Mouse (Mus musculus) frontal cortex, postnatal 14 days (tissue): ENCODE results near the gene Fubp1.

ENCODE experiments used
- DNase-seq, 2 experiments: peaks; one replicate each; pipeline ENCODE4 v3.0.0; 2022; ENCODE audit warnings: low spot score in 2 of 2

The Fubp1 gene

GRCm38 (mm10) chr3:152235238-152235637, 25.0 kb downstream of the Fubp1 start:
- no peak for DNase-seq

- no peak for DNase-seq
Measured at GRCm38 (mm10) chr3:152235805-152236204, 25.6 kb downstream of the Fubp1 start.

- DNase-seq = no peak
Measured at GRCm38 (mm10) chr3:152238836-152239235, 28.6 kb downstream of the Fubp1 start.

- DNase-seq = no peak
Measured at GRCm38 (mm10) chr3:152239592-152239991, 29.4 kb downstream of the Fubp1 start.

- DNase-seq = no peak
Measured at GRCm38 (mm10) chr3:152241098-152241497, 30.9 kb downstream of the Fubp1 start.

- no peak for DNase-seq
Measured at GRCm38 (mm10) chr3:152243304-152243703, 33.1 kb downstream of the Fubp1 start.

- DNase-seq = no peak
Measured at GRCm38 (mm10) chr3:152245273-152245910, 35.2 kb downstream of the Fubp1 start.

GRCm38 (mm10) chr3:152247708-152248107, 37.5 kb downstream of the Fubp1 start:
- no peak for DNase-seq

- DNase-seq = no peak
Measured at GRCm38 (mm10) chr3:152250487-152250886, 40.3 kb downstream of the Fubp1 start.

- no peak for DNase-seq
Measured at GRCm38 (mm10) chr3:152257528-152257927, 47.3 kb downstream of the Fubp1 start.

- peak; percentile 42 to 75 for DNase-seq
Measured at GRCm38 (mm10) chr3:152259409-152259808, 49.2 kb downstream of the Fubp1 start.

GRCm38 (mm10) chr3:152260362-152260761, 50.1 kb downstream of the Fubp1 start:
- no peak for DNase-seq

GRCm38 (mm10) chr3:152261436-152261835, 51.2 kb downstream of the Fubp1 start:
- no peak for DNase-seq

- no peak for DNase-seq
Measured at GRCm38 (mm10) chr3:152261948-152262347, 51.7 kb downstream of the Fubp1 start.

GRCm38 (mm10) chr3:152264374-152264773, 54.2 kb downstream of the Fubp1 start:
- DNase-seq = no peak

- DNase-seq = no peak
Measured at GRCm38 (mm10) chr3:152264830-152265229, 54.6 kb downstream of the Fubp1 start.

GRCm38 (mm10) chr3:152265351-152266035, 55.3 kb downstream of the Fubp1 start:
- DNase-seq = peak in 1 of 2 experiments; percentile 27

- DNase-seq = no peak
Measured at GRCm38 (mm10) chr3:152266036-152266421, 55.8 kb downstream of the Fubp1 start, which contains the start of gene Nexn. Gene Nexn (minus strand): TSS chr3:152266350.

- no peak for DNase-seq
Measured at GRCm38 (mm10) chr3:152268099-152268498, 57.9 kb downstream of the Fubp1 start.

- no peak for DNase-seq
Measured at GRCm38 (mm10) chr3:152271071-152271710, 61.0 kb downstream of the Fubp1 start.

- no peak for DNase-seq
Measured at GRCm38 (mm10) chr3:152271876-152272275, 61.7 kb downstream of the Fubp1 start.

- no peak for DNase-seq
Measured at GRCm38 (mm10) chr3:152272974-152273685, 62.9 kb downstream of the Fubp1 start.
